18 mouse cellular contexts compared by ENCODE assay signal in genomic region chr19:9047207-9047945, GRCm38 (mm10). TPM values are rescaled to one million over a fixed set of nuclear protein-coding genes. Genes with fewer than 3 reads are reported as not detected.
DNase-seq lines count a peak whose midpoint lies in the region; ATAC-seq and TF ChIP-seq lines count a peak whose summit lies in the region.
"Had no signal": no experiment of that assay in that cellular context is flagged by ENCODE, and none has a peak within 500 bp of the region (broad histone marks: within the 10 kb centered on the region; RNA-seq: fewer than 3 reads in every experiment).

No protein-coding gene starts in this region.

- H3K36me3 ChIP-seq in heart, embryonic 11.5 days (ENCODE audit: control insufficient read depth, insufficient read depth, low read length) = no peaks in the 10 kb centered on the region
- H3K36me3 ChIP-seq in liver, embryonic 14.5 days (replicated peaks; ENCODE audit: control insufficient read depth, insufficient read depth, low read depth) = no peaks in the 10 kb centered on the region
- no peaks in the 10 kb centered on the region for H3K36me3 ChIP-seq in liver, embryonic 11.5 days (ENCODE audit: control insufficient read depth, insufficient read depth, low read length)
- H3K36me3 ChIP-seq in intestine, postnatal 0 days (ENCODE audit: control insufficient read depth, insufficient read depth) = no peaks in the 10 kb centered on the region
- H3K36me3 ChIP-seq in stomach, embryonic 16.5 days (ENCODE audit: control insufficient read depth, insufficient read depth, low read length) = no peaks in the 10 kb centered on the region
- H3K36me3 ChIP-seq in hindbrain, embryonic 12.5 days = no peaks in the 10 kb centered on the region

- no peak overlapping the region for H3K4me2 ChIP-seq in heart, embryonic 11.5 days
- H3K4me2 ChIP-seq in liver, embryonic 14.5 days (ENCODE audit: low read depth) = peak overlapping the region; percentile 16; the same call in 1 of the 2 replicates
- no peak overlapping the region for H3K4me2 ChIP-seq in liver, embryonic 11.5 days
- no peak overlapping the region for H3K4me2 ChIP-seq in intestine, postnatal 0 days (replicated peaks; ENCODE audit: low read depth)
- no peak overlapping the region for H3K4me2 ChIP-seq in stomach, embryonic 16.5 days (ENCODE audit: low read depth, low read length)
- no peak overlapping the region for H3K4me2 ChIP-seq in hindbrain, embryonic 12.5 days (replicated peaks)

- TF ChIP-seq EP300 in liver, embryonic 14.5 days (IDR thresholded peaks at IDR 0.05; ENCODE audit: low read depth) = no peak

- H3K27ac ChIP-seq in heart, embryonic 11.5 days (ENCODE audit: low read depth, low read length) = peak overlapping the region; percentile 59; the same call in 1 of the 2 replicates
- H3K27ac ChIP-seq in liver, embryonic 14.5 days = no peak overlapping the region
- H3K27ac ChIP-seq in liver, embryonic 11.5 days (ENCODE audit: low read depth, low read length) = no peak overlapping the region
- H3K27ac ChIP-seq in intestine, postnatal 0 days (ENCODE audit: low read depth, low read length) = no peak overlapping the region
- H3K27ac ChIP-seq in stomach, embryonic 16.5 days (ENCODE audit: low read length) = peak overlapping the region; percentile 62; the same call in 1 of the 2 replicates
- H3K27ac ChIP-seq in hindbrain, embryonic 12.5 days = no peak overlapping the region
- H3K27ac ChIP-seq: macrophage had no signal

- H3K27me3 ChIP-seq in heart, embryonic 11.5 days (ENCODE audit: control insufficient read depth, insufficient read depth, low read length) = no peaks in the 10 kb centered on the region
- H3K27me3 ChIP-seq in liver, embryonic 14.5 days (ENCODE audit: control insufficient read depth, insufficient read depth, low read length) = no peaks in the 10 kb centered on the region
- H3K27me3 ChIP-seq in liver, embryonic 11.5 days (replicated peaks; ENCODE audit: control insufficient read depth, insufficient read depth, low read length) = no peaks in the 10 kb centered on the region
- no peaks in the 10 kb centered on the region for H3K27me3 ChIP-seq in intestine, postnatal 0 days (replicated peaks; ENCODE audit: control insufficient read depth, insufficient read depth, low read length)
- no peaks in the 10 kb centered on the region for H3K27me3 ChIP-seq in stomach, embryonic 16.5 days (ENCODE audit: control insufficient read depth, insufficient read depth, low read length)
- no peaks in the 10 kb centered on the region for H3K27me3 ChIP-seq in hindbrain, embryonic 12.5 days

- 0 out of 2 replicates have a peak, but pooled peaks cover 3% of the 10 kb centered on the region for H3K9me3 ChIP-seq in heart, embryonic 11.5 days (replicated peaks; ENCODE audit: control insufficient read depth, low read length)
- H3K9me3 ChIP-seq in liver, embryonic 14.5 days (ENCODE audit: control insufficient read depth, low read length) = peaks cover 4% of the 10 kb centered on the region
- H3K9me3 ChIP-seq in liver, embryonic 11.5 days (ENCODE audit: control insufficient read depth, low read length) = peaks cover 5% of the 10 kb centered on the region
- 0 out of 2 replicates have a peak, but pooled peaks cover 4% of the 10 kb centered on the region for H3K9me3 ChIP-seq in intestine, postnatal 0 days (ENCODE audit: control insufficient read depth)
- H3K9me3 ChIP-seq in stomach, embryonic 16.5 days (replicated peaks; ENCODE audit: control insufficient read depth, low read length) = peaks cover 4% of the 10 kb centered on the region
- H3K9me3 ChIP-seq in hindbrain, embryonic 12.5 days (replicated peaks) = no peaks in the 10 kb centered on the region

- 44% methylated on average over 7 of the region's 7 CpGs for WGBS in heart, embryonic 11.5 days (ENCODE audit: insufficient replicate concordance)
- WGBS in liver, embryonic 14.5 days (ENCODE audit: insufficient replicate concordance) = 66% methylated on average over 7 of the region's 7 CpGs
- WGBS in liver, embryonic 11.5 days = 71% methylated on average over 7 of the region's 7 CpGs
- WGBS in intestine, postnatal 0 days = 43% methylated on average over 7 of the region's 7 CpGs
- 59% methylated on average over 7 of the region's 7 CpGs for WGBS in stomach, embryonic 16.5 days
- 69% methylated on average over 7 of the region's 7 CpGs for WGBS in hindbrain, embryonic 12.5 days

- TF ChIP-seq CTCF in liver, embryonic 14.5 days (IDR thresholded peaks at IDR 0.05; ENCODE audit: low read depth) = no peak
- no peak for TF ChIP-seq CTCF in intestine, postnatal 0 days (IDR thresholded peaks at IDR 0.05; ENCODE audit: low read depth)

- H3K9ac ChIP-seq in heart, embryonic 11.5 days (ENCODE audit: low read depth, low read length) = no peak overlapping the region
- no peak overlapping the region for H3K9ac ChIP-seq in liver, embryonic 14.5 days (replicated peaks)
- H3K9ac ChIP-seq in liver, embryonic 11.5 days (ENCODE audit: low read depth, low read length) = no peak overlapping the region
- no peak overlapping the region for H3K9ac ChIP-seq in intestine, postnatal 0 days (ENCODE audit: low read depth, low read length)
- no peak overlapping the region for H3K9ac ChIP-seq in stomach, embryonic 16.5 days (ENCODE audit: low read length)
- no peak overlapping the region for H3K9ac ChIP-seq in hindbrain, embryonic 12.5 days

- no peak for ATAC-seq in heart, embryonic 11.5 days (replicated peaks; ENCODE audit: insufficient number of reproducible peaks, low FRiP score, low TSS enrichment)
- no peak for ATAC-seq in liver, embryonic 14.5 days (ENCODE audit: insufficient read depth)
- ATAC-seq in liver, embryonic 11.5 days (replicated peaks; ENCODE audit: low FRiP score) = no peak
- peak; percentile 59; the same call in 1 of the 2 replicates for ATAC-seq in intestine, postnatal 0 days
- ATAC-seq in stomach, embryonic 16.5 days (ENCODE audit: insufficient read depth, low FRiP score) = no peak
- ATAC-seq in hindbrain, embryonic 12.5 days (ENCODE audit: low FRiP score) = no peak
- ATAC-seq: forebrain, embryonic 14.5 days had no signal

- no peak overlapping the region for H3K4me3 ChIP-seq in heart, embryonic 11.5 days (ENCODE audit: low read depth, low read length)
- H3K4me3 ChIP-seq in liver, embryonic 14.5 days (ENCODE audit: insufficient read depth in 1 of 2, low read depth in 2 of 2, low read length in 2 of 2) = no peak overlapping the region
- no peak overlapping the region for H3K4me3 ChIP-seq in liver, embryonic 11.5 days (ENCODE audit: low read depth, low read length)
- H3K4me3 ChIP-seq in intestine, postnatal 0 days (ENCODE audit: low read depth, low read length) = no peak overlapping the region
- no peak overlapping the region for H3K4me3 ChIP-seq in stomach, embryonic 16.5 days (replicated peaks; ENCODE audit: low read length)
- no peak overlapping the region for H3K4me3 ChIP-seq in hindbrain, embryonic 12.5 days

- intact Hi-C loops in left cerebral cortex, postnatal 10 days (cut with DNase I) = no loop called here

- H3K4me1 ChIP-seq in heart, embryonic 11.5 days (ENCODE audit: control insufficient read depth, insufficient read depth, low read length) = peaks cover 24% of the 10 kb centered on the region
- peaks cover 26 to 39% of the 10 kb centered on the region in 2 experiments for H3K4me1 ChIP-seq in liver, embryonic 14.5 days (replicated peaks; ENCODE audit: control insufficient read depth in 2 of 2, insufficient read depth in 2 of 2, low read length in 1 of 2)
- H3K4me1 ChIP-seq in liver, embryonic 11.5 days (replicated peaks; ENCODE audit: control insufficient read depth, insufficient read depth, low read length) = peaks cover 32% of the 10 kb centered on the region
- peaks cover 8% of the 10 kb centered on the region for H3K4me1 ChIP-seq in intestine, postnatal 0 days (replicated peaks; ENCODE audit: control insufficient read depth, insufficient read depth, low read length)
- H3K4me1 ChIP-seq in stomach, embryonic 16.5 days (ENCODE audit: control insufficient read depth, insufficient read depth, low read length) = peaks cover 7% of the 10 kb centered on the region
- no peaks in the 10 kb centered on the region for H3K4me1 ChIP-seq in hindbrain, embryonic 12.5 days

- DNase-seq in heart, adult 8-10 months (ENCODE audit: low spot score) = no peak
- no peak for DNase-seq in liver, embryonic 14.5 days (ENCODE audit: low read depth in 3 of 3, low spot score in 3 of 3)
- no peak for DNase-seq in liver, embryonic 11.5 days (ENCODE audit: low spot score)
- DNase-seq in left cerebral cortex, postnatal 10 days (ENCODE audit: extremely low spot score in 1 of 2, low spot score in 2 of 2) = no peak
- DNase-seq: adrenal gland, postnatal 25 days; B cell, adult 2 months; cerebellum, adult 11 months; right cerebral cortex, postnatal 25 days; thymus, adult 18-20 months had no signal

RNA-seq across cellular contexts. Expression of gene Scgb1a1, which starts 40.4 kb away (rescaled TPM):
- polyA plus RNA-seq in heart, embryonic 11.5 days (2014; fragmentation: Nextera tagmentation; extraction: Ambion mirVana) = not detected in 2 replicates
- total RNA-seq in heart, adult 8-10 months (2022) = 10 to 100 TPM in 1 of 4 experiments, not detected in 3; 44.8 TPM
- polyA plus RNA-seq in liver, embryonic 14.5 days (2012; rRNA removed) = not detected in 2 replicates
- polyA plus RNA-seq in liver, embryonic 14.5 days (2014; fragmentation: Nextera tagmentation; extraction: Ambion mirVana) = not detected in 2 replicates
- not detected in 2 replicates for polyA plus RNA-seq in liver, embryonic 11.5 days (2014; fragmentation: Nextera tagmentation; extraction: Ambion mirVana)
- polyA plus RNA-seq in intestine, postnatal 0 days (2015; fragmentation: Nextera tagmentation; extraction: Ambion mirVana) = not detected in 2 replicates
- polyA plus RNA-seq in stomach, embryonic 16.5 days (2015; fragmentation: Nextera tagmentation; extraction: Ambion mirVana) = 0.75 and 1.3 TPM in 2 replicates
- not detected for total RNA-seq in left cerebral cortex, postnatal 10 days (2021)
- not detected in 2 replicates for polyA plus RNA-seq in hindbrain, embryonic 12.5 days (2016; fragmentation: Nextera tagmentation; extraction: Ambion mirVana)
- total RNA-seq: adrenal gland, postnatal 25 days; midbrain, postnatal 0 days; neutrophil, adult 5-6 weeks had no signal
- polyA plus RNA-seq: forebrain, embryonic 14.5 days; kidney, embryonic 14.5 days; macrophage; midbrain, postnatal 0 days had no signal

RNA-seq across cellular contexts. Expression of gene Ahnak, which starts 58.3 kb away (rescaled TPM):
- 15.1 and 17.4 TPM in 2 replicates for polyA plus RNA-seq in heart, embryonic 11.5 days (2014; fragmentation: Nextera tagmentation; extraction: Ambion mirVana)
- total RNA-seq in heart, adult 8-10 months (2022) = 100 to 1,000 TPM; 332 to 446 (median 375) TPM
- 0.35 and 0.83 TPM in 2 replicates for polyA plus RNA-seq in liver, embryonic 14.5 days (2012; rRNA removed)
- 1.5 and 1.7 TPM in 2 replicates for polyA plus RNA-seq in liver, embryonic 14.5 days (2014; fragmentation: Nextera tagmentation; extraction: Ambion mirVana)
- 2.6 and 3.7 TPM in 2 replicates for polyA plus RNA-seq in liver, embryonic 11.5 days (2014; fragmentation: Nextera tagmentation; extraction: Ambion mirVana)
- 26.2 and 30.1 TPM in 2 replicates for polyA plus RNA-seq in intestine, postnatal 0 days (2015; fragmentation: Nextera tagmentation; extraction: Ambion mirVana)
- 46.4 and 48.3 TPM in 2 replicates for polyA plus RNA-seq in stomach, embryonic 16.5 days (2015; fragmentation: Nextera tagmentation; extraction: Ambion mirVana)
- total RNA-seq in left cerebral cortex, postnatal 10 days (2021) = 10 to 100 TPM; 14.5 to 17.8 TPM
- 12.7 and 15.4 TPM in 2 replicates for polyA plus RNA-seq in hindbrain, embryonic 12.5 days (2016; fragmentation: Nextera tagmentation; extraction: Ambion mirVana)

Comparison
In these comparisons a context has a peak if more than half of its experiments do, and no peak if none do; other contexts are left out.
1. H3K27ac ChIP-seq: peak in heart, embryonic 11.5 days (single experiment) and stomach, embryonic 16.5 days (single experiment); none in liver, embryonic 14.5 days (single experiment), liver, embryonic 11.5 days (single experiment), intestine, postnatal 0 days (single experiment) and hindbrain, embryonic 12.5 days (single experiment).